Mouse (Mus musculus): ENCODE measurements at regions not wholly inside any gene's neighbourhood (a gene's known extent, or its start where the extent isn't known, plus 50 kb on each side); places are given as distances from the start of the nearest gene placed in this dataset.

- ATAC-seq: no peak
These were observed 790.5 kb upstream of the Cdh8 start for GRCm38 (mm10) chr8:100206557-100207349.

- no peak for ATAC-seq
These were observed 777.0 kb upstream of the Cdh8 start for GRCm38 (mm10) chr8:100193228-100193627.

- ATAC-seq: no peak
These were observed 774.4 kb upstream of the Cdh8 start for GRCm38 (mm10) chr8:100190698-100191097.

GRCm38 (mm10) chr8:100187976-100188375, 771.7 kb upstream of the Cdh8 start:
- ATAC-seq: no peak

GRCm38 (mm10) chr8:100176502-100176901, 760.2 kb upstream of the Cdh8 start:
- no peak for ATAC-seq

GRCm38 (mm10) chr8:100145411-100145810, 729.1 kb upstream of the Cdh8 start:
- no peak for ATAC-seq

GRCm38 (mm10) chr8:100144124-100144680, 727.9 kb upstream of the Cdh8 start:
- ATAC-seq: no peak

- no peak for ATAC-seq
These were observed 688.4 kb upstream of the Cdh8 start for GRCm38 (mm10) chr8:100104412-100105365.

- ATAC-seq: no peak
These were observed 685.7 kb upstream of the Cdh8 start for GRCm38 (mm10) chr8:100101957-100102356.

- ATAC-seq: no peak
These were observed 655.9 kb upstream of the Cdh8 start for GRCm38 (mm10) chr8:100072059-100072729.

- ATAC-seq: no peak
These were observed 653.5 kb upstream of the Cdh8 start for GRCm38 (mm10) chr8:100069761-100070160.

GRCm38 (mm10) chr8:100038931-100039330, 622.7 kb upstream of the Cdh8 start:
- ATAC-seq: no peak

- no peak for ATAC-seq
These were observed 618.2 kb upstream of the Cdh8 start for GRCm38 (mm10) chr8:100034474-100034873.

GRCm38 (mm10) chr8:100030358-100030757, 614.1 kb upstream of the Cdh8 start:
- peak; percentile 56 for ATAC-seq

GRCm38 (mm10) chr8:100015638-100016037, 599.4 kb upstream of the Cdh8 start:
- ATAC-seq: no peak

GRCm38 (mm10) chr8:99999554-99999953, 583.3 kb upstream of the Cdh8 start:
- no peak for ATAC-seq

GRCm38 (mm10) chr8:99983696-99984095, 567.4 kb upstream of the Cdh8 start:
- ATAC-seq: no peak

- no peak for ATAC-seq
These were observed 538.4 kb upstream of the Cdh8 start for GRCm38 (mm10) chr8:99954697-99955096.

- no peak for ATAC-seq
These were observed 537.6 kb upstream of the Cdh8 start for GRCm38 (mm10) chr8:99953876-99954275.

- no peak for ATAC-seq
These were observed 516.9 kb upstream of the Cdh8 start for GRCm38 (mm10) chr8:99933159-99933558.
